ENCODE assay signal across 20 mouse cellular contexts in the genomic region with DNA sequence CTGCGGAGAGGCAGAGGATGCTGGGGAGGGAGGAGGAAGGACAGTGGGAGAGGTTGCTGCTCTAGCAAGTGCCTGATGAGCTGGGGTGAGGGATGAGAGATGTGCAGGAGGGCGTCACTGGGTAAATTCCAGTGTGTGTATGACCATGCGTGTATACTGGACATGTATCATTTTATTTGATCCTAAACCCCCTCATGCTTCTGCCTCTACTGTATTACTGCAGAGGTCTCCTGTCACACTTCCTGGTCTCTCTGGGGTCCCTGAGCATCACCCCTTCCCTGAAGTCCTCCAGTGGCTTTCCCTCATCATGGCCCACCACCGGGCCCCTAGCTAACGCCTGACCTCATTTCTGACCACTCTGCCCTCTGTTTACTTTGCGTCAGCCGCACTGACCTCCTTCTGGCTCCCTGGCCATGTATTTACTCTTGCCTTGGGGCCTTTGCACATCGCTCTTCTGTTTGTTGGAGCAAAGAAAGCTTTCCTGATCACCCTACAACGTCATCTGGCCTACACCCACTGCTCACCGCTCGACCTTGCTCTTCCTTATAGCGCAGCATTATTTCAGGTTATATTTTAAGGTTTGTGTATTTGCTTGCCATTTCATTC.
DNase-seq lines count a peak whose midpoint lies in the region; ATAC-seq and TF ChIP-seq lines count a peak whose summit lies in the region.
"Had no signal": no experiment of that assay in that cellular context is flagged by ENCODE, and none has a peak within 500 bp of the region (broad histone marks: within the 10 kb centered on the region; RNA-seq: fewer than 3 reads in every experiment).

No protein-coding gene starts in this region.

- no peak for ATAC-seq in hindbrain, embryonic 13.5 days (ENCODE audit: low FRiP score)
- ATAC-seq in hindbrain, embryonic 11.5 days (ENCODE audit: low FRiP score), result no peak
- ATAC-seq in liver, embryonic 16.5 days (ENCODE audit: low read depth), result peak; percentile 77
- no peak for ATAC-seq in activated CD4-positive, CD25-positive, alpha-beta regulatory T cell, adult 4 months

- no peaks in the 10 kb centered on the region for H3K27me3 ChIP-seq in hindbrain, embryonic 13.5 days
- H3K27me3 ChIP-seq in hindbrain, embryonic 11.5 days (ENCODE audit: control insufficient read depth, insufficient read depth, low read length), result peaks cover 3% of the 10 kb centered on the region; the same call in 1 of the 2 replicates
- 0 out of 2 replicates have a peak, but pooled peaks cover 4% of the 10 kb centered on the region for H3K27me3 ChIP-seq in limb, embryonic 10.5 days (ENCODE audit: low read depth, poor library complexity, severe bottlenecking)
- H3K27me3 ChIP-seq in liver, embryonic 16.5 days (ENCODE audit: control insufficient read depth, insufficient read depth, low read depth, low read length), result peaks cover 5% of the 10 kb centered on the region
- H3K27me3 ChIP-seq: embryonic facial prominence, embryonic 15.5 days had no signal

- DNase-seq in hindbrain, embryonic 11.5 days (ENCODE audit: low spot score), result no peak
- no peak for DNase-seq in limb, embryonic 10.5 days (ENCODE audit: low spot score)
- DNase-seq in right cerebral cortex, adult 18-20 months, result no peak
- DNase-seq in urinary bladder, postnatal 25 days (ENCODE audit: low spot score), result no peak
- DNase-seq: B cell, adult 2 months; embryo, embryonic 11 days; kidney, adult 2 months; kidney, postnatal 14 days; layer of hippocampus, adult 9-11 months; right cerebral cortex, postnatal 4 days; thymus, postnatal 14 days had no signal

- no peak for TF ChIP-seq POLR2A in bone marrow macrophage, adult 2 months (IDR thresholded peaks at IDR 0.05; ENCODE audit: borderline replicate concordance, low read depth, low read length)

- no peaks in the 10 kb centered on the region for H3K9me3 ChIP-seq in hindbrain, embryonic 13.5 days
- no peaks in the 10 kb centered on the region for H3K9me3 ChIP-seq in hindbrain, embryonic 11.5 days (ENCODE audit: control insufficient read depth, low read length)
- no peaks in the 10 kb centered on the region for H3K9me3 ChIP-seq in limb, embryonic 10.5 days (replicated peaks)
- no peaks in the 10 kb centered on the region for H3K9me3 ChIP-seq in liver, embryonic 16.5 days (replicated peaks; ENCODE audit: control insufficient read depth, low read length)
- H3K9me3 ChIP-seq: embryonic facial prominence, embryonic 15.5 days; forebrain, embryonic 12.5 days; limb, embryonic 15.5 days; midbrain, embryonic 12.5 days had no signal

- H3K9ac ChIP-seq in hindbrain, embryonic 13.5 days, result 0 out of 2 replicates have a peak overlapping the region, but pooled peaks have one; percentile 2
- H3K9ac ChIP-seq in hindbrain, embryonic 11.5 days (ENCODE audit: low read depth, low read length), result no peak overlapping the region
- H3K9ac ChIP-seq in liver, embryonic 16.5 days (ENCODE audit: low read depth, low read length), result no peak overlapping the region
- H3K9ac ChIP-seq: embryonic facial prominence, embryonic 15.5 days; forebrain, embryonic 12.5 days; hindbrain, embryonic 14.5 days; limb, embryonic 15.5 days; midbrain, embryonic 12.5 days had no signal

- no peak overlapping the region for H3K4me3 ChIP-seq in hindbrain, embryonic 13.5 days
- H3K4me3 ChIP-seq in hindbrain, embryonic 11.5 days (ENCODE audit: low read depth, low read length), result no peak overlapping the region
- no peak overlapping the region for H3K4me3 ChIP-seq in bone marrow macrophage, adult 2 months (ENCODE audit: insufficient read depth, low read length)
- no peak overlapping the region for H3K4me3 ChIP-seq in limb, embryonic 10.5 days
- H3K4me3 ChIP-seq in liver, embryonic 16.5 days (ENCODE audit: low read depth, low read length), result no peak overlapping the region
- H3K4me3 ChIP-seq: embryonic facial prominence, embryonic 15.5 days; forebrain, embryonic 12.5 days; limb, embryonic 15.5 days; midbrain, embryonic 12.5 days had no signal

- WGBS in hindbrain, embryonic 13.5 days, result 72% methylated on average over 12 of the region's 12 CpGs
- WGBS in hindbrain, embryonic 11.5 days, result 57% methylated on average over 12 of the region's 12 CpGs
- WGBS in limb, embryonic 10.5 days, result 64% methylated on average over 12 of the region's 12 CpGs
- 59% methylated on average over 12 of the region's 12 CpGs for WGBS in liver, embryonic 16.5 days (ENCODE audit: insufficient replicate concordance)

- no peak for TF ChIP-seq CTCF in bone marrow macrophage, adult 2 months (IDR thresholded peaks at IDR 0.05; ENCODE audit: low read depth, low read length)

- H3K27ac ChIP-seq in hindbrain, embryonic 13.5 days, result no peak overlapping the region
- H3K27ac ChIP-seq in hindbrain, embryonic 11.5 days (ENCODE audit: low read depth, low read length), result no peak overlapping the region
- H3K27ac ChIP-seq in bone marrow macrophage, adult 2 months (ENCODE audit: insufficient read depth, low read depth, low read length), result peak overlapping the region; percentile 94
- H3K27ac ChIP-seq in limb, embryonic 10.5 days, result peak overlapping the region; percentile 19; the same call in 1 of the 2 replicates
- 0 out of 2 replicates have a peak overlapping the region, but pooled peaks have one; percentile 3 for H3K27ac ChIP-seq in liver, embryonic 16.5 days (ENCODE audit: low read length)
- H3K27ac ChIP-seq: embryonic facial prominence, embryonic 15.5 days; forebrain, embryonic 12.5 days; hindbrain, embryonic 14.5 days; limb, embryonic 15.5 days; midbrain, embryonic 12.5 days had no signal

- H3K4me1 ChIP-seq in hindbrain, embryonic 13.5 days (replicated peaks), result peaks cover 81% of the 10 kb centered on the region
- peaks cover 4% of the 10 kb centered on the region for H3K4me1 ChIP-seq in hindbrain, embryonic 11.5 days (replicated peaks; ENCODE audit: control insufficient read depth, insufficient read depth, low read length)
- peaks cover 54% of the 10 kb centered on the region for H3K4me1 ChIP-seq in bone marrow macrophage, adult 2 months (ENCODE audit: control insufficient read depth, insufficient read depth, low read length)
- peaks cover 71% of the 10 kb centered on the region for H3K4me1 ChIP-seq in limb, embryonic 10.5 days
- H3K4me1 ChIP-seq in liver, embryonic 16.5 days (ENCODE audit: control insufficient read depth, low read depth, low read length), result no peaks in the 10 kb centered on the region; the same call in none of the 2 replicates

- H3K36me3 ChIP-seq in hindbrain, embryonic 13.5 days, result no peaks in the 10 kb centered on the region
- no peaks in the 10 kb centered on the region for H3K36me3 ChIP-seq in hindbrain, embryonic 11.5 days (ENCODE audit: control insufficient read depth, insufficient read depth, low read length)
- H3K36me3 ChIP-seq in limb, embryonic 10.5 days, result no peaks in the 10 kb centered on the region
- no peaks in the 10 kb centered on the region for H3K36me3 ChIP-seq in liver, embryonic 16.5 days (ENCODE audit: control insufficient read depth, insufficient read depth)
- H3K36me3 ChIP-seq: embryonic facial prominence, embryonic 15.5 days; forebrain, embryonic 12.5 days; limb, embryonic 15.5 days; midbrain, embryonic 12.5 days had no signal

- H3K4me2 ChIP-seq in hindbrain, embryonic 13.5 days, result no peak overlapping the region
- no peak overlapping the region for H3K4me2 ChIP-seq in hindbrain, embryonic 11.5 days (replicated peaks; ENCODE audit: low read depth, low read length)
- no peak overlapping the region for H3K4me2 ChIP-seq in liver, embryonic 16.5 days (ENCODE audit: low read depth, low read length)
- H3K4me2 ChIP-seq: embryonic facial prominence, embryonic 15.5 days; forebrain, embryonic 12.5 days; hindbrain, embryonic 14.5 days; limb, embryonic 15.5 days; midbrain, embryonic 12.5 days had no signal

Comparison
In these comparisons a context has a peak if more than half of its experiments do, and no peak if none do; other contexts are left out.
1. H3K27ac ChIP-seq: peak in bone marrow macrophage, adult 2 months (single experiment), limb, embryonic 10.5 days (single experiment) and liver, embryonic 16.5 days (single experiment); none in hindbrain, embryonic 13.5 days (single experiment) and hindbrain, embryonic 11.5 days (single experiment).